Mouse (Mus musculus) hindbrain, embryonic 12.5 days (tissue): Measurements from ENCODE around the gene Cd34. TPM values are rescaled to one million over a fixed set of nuclear protein-coding genes. Genes with fewer than 3 reads are reported as not detected.

Source experiments
- ATAC-seq: fragments of 200-750 bp; cut with Nextera tagmentation; 2 replicates; pipeline ENCODE4 v1.8.0; 2017; ENCODE audit warnings: moderate TSS enrichment; ENCODE audit not compliant: low FRiP score
- H3K27ac ChIP-seq: fragments of 300-500 bp; sonication (generic); 2 replicates; pipeline ENCODE4 v1.5.1; 2016; ENCODE audit warnings: mild to moderate bottlenecking
- H3K27me3 ChIP-seq: fragments of 300-500 bp; sonication (generic); 2 replicates; pipeline ENCODE4 v1.6.1; 2016; ENCODE audit warnings: mild to moderate bottlenecking
- H3K36me3 ChIP-seq: fragments of 300-500 bp; sonication (generic); 2 replicates; pipeline ENCODE4 v1.6.1; 2016; ENCODE audit warnings: mild to moderate bottlenecking
- H3K4me1 ChIP-seq: fragments of 300-500 bp; sonication (generic); 2 replicates; pipeline ENCODE4 v1.6.1; 2016
- H3K4me2 ChIP-seq: fragments of 300-500 bp; sonication (generic); replicated peaks from 2 replicates; pipeline ENCODE4 v1.6.1; 2016; ENCODE audit warnings: mild to moderate bottlenecking
- H3K4me3 ChIP-seq: fragments of 300-500 bp; sonication (generic); 2 replicates; pipeline ENCODE4 v1.5.1; 2016; ENCODE audit warnings: mild to moderate bottlenecking
- H3K9ac ChIP-seq: fragments of 300-500 bp; sonication (generic); 2 replicates; pipeline ENCODE4 v1.6.1; 2016; ENCODE audit warnings: mild to moderate bottlenecking, moderate library complexity
- H3K9me3 ChIP-seq: fragments of 300-500 bp; sonication (generic); replicated peaks from 2 replicates; pipeline ENCODE4 v1.6.1; 2016; ENCODE audit warnings: mild to moderate bottlenecking
- WGBS: fragments of 180-500 bp; shearing (Covaris S2); methylation state at CpG from one replicate; pipeline ENCODE4 v1.1.7; 2016; 5-methylcytosine and 5-hydroxymethylcytosine counted together
- polyA plus RNA-seq: library from polyadenylated mRNA; unstranded; fragments of >200 nt; fragmentation: Nextera tagmentation; extraction: Ambion mirVana; gene quantifications from 2 replicates; pipeline ENCODE4 v1.2.1, GENCODE M21; 2016

The Cd34 gene
- polyA plus RNA-seq, 1 experiment from 2014 or later = 44.7 TPM

DNA sequence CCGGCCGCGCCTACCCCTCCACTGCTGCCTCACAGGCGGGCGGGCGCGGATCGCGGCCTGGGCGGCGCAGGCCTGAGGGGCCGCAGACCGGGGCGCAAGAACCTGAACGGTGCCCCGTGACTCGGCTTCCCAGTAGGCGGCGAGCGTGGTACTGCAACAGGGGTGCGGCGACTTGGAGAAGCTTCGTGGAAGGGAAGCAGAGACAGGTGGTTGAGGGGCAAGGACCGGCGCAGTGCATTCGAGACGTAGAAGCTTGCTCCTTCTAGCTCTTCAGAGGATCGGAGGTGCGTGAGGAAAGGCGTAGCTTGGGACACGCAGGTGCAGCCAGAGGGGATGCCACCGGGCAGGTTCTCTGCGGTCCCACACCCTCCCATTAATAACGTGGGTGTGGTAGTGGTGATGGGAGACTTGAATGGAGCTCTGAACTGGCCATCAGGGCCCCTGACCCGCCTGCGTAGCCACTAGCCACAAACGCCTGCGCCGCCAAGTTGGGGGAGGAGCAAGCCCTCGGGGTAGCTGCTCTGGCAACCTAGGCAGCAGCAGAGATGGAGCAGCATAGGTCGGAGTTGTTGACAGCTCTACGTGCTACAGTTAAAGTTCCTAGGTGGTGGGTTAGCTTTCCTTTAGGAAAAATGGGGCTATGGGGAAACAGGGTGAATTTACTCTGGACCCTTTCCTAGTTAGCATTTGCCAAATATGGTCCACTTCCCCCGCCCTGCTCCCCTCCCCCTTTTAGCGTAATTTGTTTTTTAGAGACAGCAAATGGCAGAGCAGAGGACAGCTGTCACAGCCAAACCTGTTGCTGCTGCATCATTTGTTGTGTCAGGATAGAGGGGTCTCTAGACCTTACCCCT is 38.1 kb downstream of the Cd34 start:
- no peaks in the 10 kb centered on the region for H3K36me3 ChIP-seq
- no peaks in the 10 kb centered on the region for H3K9me3 ChIP-seq
- peak; percentile 91 for ATAC-seq
- 0 out of 2 replicates have a peak, but pooled peaks cover 5% of the 10 kb centered on the region for H3K27me3 ChIP-seq
- peak overlapping the region; percentile 76 for H3K9ac ChIP-seq
- H3K27ac ChIP-seq = peak overlapping the region; percentile 56
- peak overlapping the region; percentile 96 for H3K4me2 ChIP-seq
- under 1% methylated on average over 41 of the region's 44 CpGs for WGBS
- peak overlapping the region; percentile 69 for H3K4me3 ChIP-seq
- peaks cover 21% of the 10 kb centered on the region for H3K4me1 ChIP-seq

DNA sequence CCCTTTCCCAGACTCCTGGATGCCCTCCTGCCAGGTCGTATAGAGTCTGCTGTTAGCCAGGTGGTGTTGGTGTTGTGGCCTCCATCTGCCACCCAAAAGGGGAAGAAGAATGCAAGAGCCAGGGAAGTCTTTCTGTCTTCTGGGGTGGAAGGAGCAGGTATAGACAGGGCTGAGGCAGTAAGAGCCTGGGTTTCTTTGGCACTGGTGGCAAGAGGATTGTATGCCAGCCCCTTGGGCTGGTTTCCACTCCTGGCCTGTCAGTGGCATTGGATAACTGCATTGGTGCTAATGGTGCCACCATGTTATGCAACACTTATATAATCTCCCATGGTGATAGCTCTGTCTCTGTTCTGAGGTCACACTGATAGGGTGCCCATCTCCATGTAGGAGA is 38.7 kb downstream of the Cd34 start:
- H3K4me2 ChIP-seq = peak overlapping the region; percentile 96
- H3K27ac ChIP-seq = no peak overlapping the region
- H3K36me3 ChIP-seq = no peaks in the 10 kb centered on the region
- H3K4me3 ChIP-seq = peak overlapping the region; percentile 69; the same call in 1 of the 2 replicates
- H3K4me1 ChIP-seq = peaks cover 21% of the 10 kb centered on the region
- 17% methylated on average over 1 of the region's 1 CpGs for WGBS
- no peak overlapping the region for H3K9ac ChIP-seq
- 0 out of 2 replicates have a peak, but pooled peaks cover 5% of the 10 kb centered on the region for H3K27me3 ChIP-seq
- no peaks in the 10 kb centered on the region for H3K9me3 ChIP-seq
- no peak for ATAC-seq

DNA sequence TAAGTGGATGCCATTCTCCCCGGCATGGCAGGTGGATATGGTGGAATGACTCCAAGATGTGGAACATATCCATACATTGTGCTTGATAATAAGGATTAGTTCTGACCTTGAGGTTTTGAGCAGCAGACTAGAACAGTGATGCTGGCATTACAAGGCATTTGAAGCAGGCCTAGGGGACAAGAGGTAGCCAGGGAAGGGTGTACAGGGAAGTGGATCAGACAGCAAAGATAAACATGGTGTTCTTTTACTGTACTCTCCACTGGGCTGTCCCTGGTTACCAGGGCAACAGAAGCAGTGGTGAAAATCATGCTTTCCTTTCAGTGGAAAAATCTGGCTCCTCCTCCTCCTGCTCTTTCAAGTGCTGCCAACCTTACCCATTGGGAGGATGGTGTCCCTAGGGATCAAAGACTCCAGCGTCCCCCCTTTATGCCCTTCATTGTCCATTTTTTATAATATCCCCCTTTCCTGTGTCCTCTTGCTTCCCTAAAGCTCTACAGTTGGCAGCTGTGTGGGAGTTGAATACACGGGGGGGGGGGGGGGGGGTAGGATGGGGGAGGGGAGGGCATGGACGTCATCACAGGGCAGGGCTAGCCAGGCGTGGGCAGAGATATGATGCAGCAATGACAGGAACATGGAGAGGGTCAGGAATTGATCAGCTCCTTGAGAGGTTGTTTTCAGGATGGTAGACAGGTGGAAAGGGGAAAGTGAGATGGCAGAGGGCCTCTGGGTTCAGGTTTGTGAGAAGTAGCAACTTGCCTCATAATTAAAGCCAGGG is 39.5 kb downstream of the Cd34 start:
- Histone ChIP-seq H3K27me3 (0 out of 2 replicates have a peak, but pooled peaks cover 5% of the 10 kb centered on the region), H3K9me3 (no peaks in the 10 kb centered on the region), H3K36me3 (no peaks in the 10 kb centered on the region), H3K4me2 (peak overlapping the region; percentile 11; the same call in 1 of the 2 replicates), H3K4me3 (no peak overlapping the region), H3K4me1 (peaks cover 21% of the 10 kb centered on the region), H3K27ac (no peak overlapping the region), H3K9ac (no peak overlapping the region)
- peak; percentile 31; the same call in 1 of the 2 replicates for ATAC-seq
- 51% methylated on average over 5 of the region's 5 CpGs for WGBS

DNA sequence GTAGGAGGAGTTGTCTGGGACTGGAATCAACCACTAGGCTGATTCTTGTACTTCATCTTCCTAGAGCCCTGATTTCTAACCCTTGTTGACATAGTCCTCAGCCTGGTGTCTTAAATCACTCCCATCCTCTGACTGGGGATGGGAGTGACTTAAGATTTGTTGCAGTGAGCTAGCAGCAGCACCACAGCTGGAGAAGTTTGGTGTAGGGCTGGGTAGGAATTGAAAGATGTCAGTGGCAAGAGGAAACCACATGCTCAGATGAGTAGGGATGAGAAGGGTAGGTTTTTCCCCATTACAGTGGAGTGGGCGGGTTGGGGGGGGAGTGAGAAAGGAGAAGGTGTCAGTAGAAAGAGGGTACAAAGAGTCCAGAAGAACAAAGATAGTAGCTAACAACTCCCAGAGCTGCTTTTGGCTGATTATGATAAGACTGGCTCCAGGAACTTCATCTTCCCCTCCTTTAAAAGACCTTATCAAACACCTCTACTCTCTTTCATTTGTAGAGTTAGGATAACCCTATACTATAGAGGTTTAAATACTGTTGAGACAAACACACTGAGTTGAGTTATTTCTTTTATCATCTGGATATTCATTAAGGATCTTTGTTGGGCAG is 42.3 kb downstream of the Cd34 start:
- Histone ChIP-seq H3K4me3 (no peak overlapping the region), H3K9ac (no peak overlapping the region), H3K27ac (no peak overlapping the region), H3K27me3 (no peaks in the 10 kb centered on the region), H3K4me1 (peaks cover 21% of the 10 kb centered on the region), H3K4me2 (no peak overlapping the region), H3K9me3 (no peaks in the 10 kb centered on the region), H3K36me3 (no peaks in the 10 kb centered on the region)
- no peak for ATAC-seq
- WGBS = 67% methylated on average over 1 of the region's 1 CpGs

DNA sequence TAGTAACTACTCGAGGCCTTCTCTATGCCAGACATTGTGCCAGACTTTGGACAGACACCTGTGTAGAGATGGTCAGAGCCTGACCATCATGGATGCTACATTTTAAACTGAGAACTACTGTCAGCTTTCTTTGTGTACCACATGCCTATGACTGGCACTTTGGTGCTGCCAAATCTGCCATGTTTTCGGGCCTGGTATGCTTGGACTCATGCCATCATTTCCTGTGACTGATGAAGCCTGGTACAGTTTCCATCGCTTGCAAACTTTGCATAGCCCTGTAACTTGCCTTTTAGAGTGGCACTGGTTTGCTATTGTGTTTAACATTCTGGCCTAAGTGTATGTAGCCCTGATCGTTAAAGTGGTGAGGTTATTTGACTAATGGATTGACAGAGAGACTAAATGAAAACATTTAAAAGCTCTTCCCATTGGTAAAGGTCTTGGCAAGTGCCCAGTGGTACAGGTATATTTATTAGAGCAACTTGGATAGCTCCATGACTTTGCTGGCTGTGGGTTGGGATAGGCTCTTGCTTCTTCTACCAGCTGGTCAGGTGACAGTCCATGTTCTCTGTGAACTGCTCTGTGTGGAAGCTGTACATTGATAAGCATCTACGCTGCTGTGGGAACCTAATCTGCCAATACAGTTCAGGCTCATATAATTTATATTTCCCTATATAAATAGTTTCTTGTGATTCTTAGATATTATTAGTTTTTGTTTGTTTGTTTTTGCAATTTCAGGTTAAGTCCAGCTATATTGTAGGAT is 44.5 kb downstream of the Cd34 start:
- Histone ChIP-seq H3K27ac (no peak overlapping the region), H3K4me1 (peaks cover 5% of the 10 kb centered on the region), H3K4me2 (no peak overlapping the region), H3K4me3 (no peak overlapping the region), H3K36me3 (no peaks in the 10 kb centered on the region), H3K9me3 (no peaks in the 10 kb centered on the region), H3K9ac (no peak overlapping the region), H3K27me3 (no peaks in the 10 kb centered on the region)
- 91% methylated on average over 5 of the region's 5 CpGs for WGBS
- no peak for ATAC-seq

DNA sequence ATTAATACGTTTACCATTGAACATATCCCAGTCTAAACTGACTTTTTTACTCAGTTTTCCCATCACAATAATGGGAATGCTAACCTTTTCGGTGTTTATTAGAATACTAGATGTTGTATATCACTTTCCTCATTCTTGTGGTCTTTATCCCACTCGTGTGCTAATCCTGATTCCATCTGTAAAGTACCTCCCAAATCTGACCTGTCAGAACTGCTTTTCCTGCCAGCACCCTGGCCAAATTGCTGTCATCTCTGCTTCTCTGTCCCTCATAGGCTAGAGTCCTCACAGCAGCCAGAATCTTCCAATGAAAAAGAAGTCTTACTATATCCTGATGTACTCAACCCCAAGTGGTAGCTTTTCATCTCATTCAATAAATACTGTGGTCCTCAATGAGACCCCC is 46.3 kb downstream of the Cd34 start:
- no peaks in the 10 kb centered on the region for H3K27me3 ChIP-seq
- H3K9ac ChIP-seq = no peak overlapping the region
- WGBS = 84% methylated on average over 3 of the region's 3 CpGs
- H3K36me3 ChIP-seq = no peaks in the 10 kb centered on the region
- no peak overlapping the region for H3K4me3 ChIP-seq
- ATAC-seq = no peak
- H3K27ac ChIP-seq = no peak overlapping the region
- no peak overlapping the region for H3K4me2 ChIP-seq
- H3K9me3 ChIP-seq = no peaks in the 10 kb centered on the region
- no peaks in the 10 kb centered on the region for H3K4me1 ChIP-seq

DNA sequence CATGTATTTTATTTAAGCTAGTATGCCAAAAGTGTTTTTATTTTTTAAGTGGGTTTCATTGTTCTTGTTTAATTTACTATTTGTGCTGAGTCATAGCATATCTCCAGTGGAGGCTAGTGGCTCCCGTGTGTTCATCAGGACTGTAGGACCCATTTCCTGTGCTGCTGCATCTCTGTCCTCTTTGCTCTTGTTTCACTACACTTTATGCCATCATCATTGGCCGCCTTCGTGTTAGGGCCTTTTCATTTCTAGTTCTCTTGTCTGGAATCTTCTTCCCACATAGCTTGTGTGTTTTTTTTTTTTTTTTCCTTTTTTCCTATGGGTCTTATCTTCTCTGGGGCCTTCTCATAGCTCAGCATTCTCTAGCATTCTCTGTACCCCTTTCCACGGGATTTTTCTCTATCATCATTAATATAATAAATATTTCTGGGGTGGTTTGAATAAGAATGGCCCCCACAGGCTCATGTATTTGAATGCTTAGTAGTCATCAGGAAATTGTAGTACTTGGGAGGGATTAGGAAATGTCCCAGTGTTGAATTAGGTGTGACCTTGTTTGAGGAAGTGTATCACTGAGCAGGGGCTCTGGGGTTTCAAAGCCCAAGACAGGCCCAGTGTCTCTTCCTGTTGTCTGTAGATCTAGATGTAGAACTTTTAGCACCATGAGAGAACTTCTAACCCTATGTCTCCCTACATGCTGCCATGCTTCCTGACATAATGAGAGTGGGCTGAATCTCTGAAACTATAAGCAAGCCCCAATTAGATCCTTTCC is 47.0 kb downstream of the Cd34 start:
- Histone ChIP-seq H3K27me3 (no peaks in the 10 kb centered on the region), H3K4me2 (no peak overlapping the region), H3K4me1 (no peaks in the 10 kb centered on the region), H3K36me3 (no peaks in the 10 kb centered on the region), H3K9me3 (no peaks in the 10 kb centered on the region), H3K4me3 (no peak overlapping the region), H3K27ac (no peak overlapping the region), H3K9ac (no peak overlapping the region)
- WGBS = 82% methylated on average over 4 of the region's 4 CpGs
- no peak for ATAC-seq

DNA sequence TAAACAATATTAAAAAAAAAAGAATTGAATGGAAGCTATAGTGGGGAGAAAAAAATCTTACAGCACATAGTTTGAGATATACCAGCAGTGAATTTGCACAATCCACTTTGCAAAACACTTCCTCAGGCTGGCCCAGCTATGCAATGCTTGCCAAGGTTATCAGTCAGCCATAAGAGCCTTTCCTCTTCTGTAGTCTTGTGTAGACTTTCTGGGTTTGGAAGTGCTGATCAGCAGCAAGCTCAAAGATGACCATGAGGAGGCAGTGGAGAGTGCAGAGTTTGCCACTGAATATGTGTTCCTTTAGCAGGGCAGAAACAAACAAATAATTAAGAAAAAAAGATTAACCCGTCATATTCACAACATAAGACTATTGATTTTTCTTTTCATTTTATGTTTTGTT is 50.4 kb downstream of the Cd34 start:
- Histone ChIP-seq H3K4me1 (no peaks in the 10 kb centered on the region), H3K27ac (no peak overlapping the region), H3K36me3 (no peaks in the 10 kb centered on the region), H3K4me2 (no peak overlapping the region), H3K9me3 (no peaks in the 10 kb centered on the region), H3K27me3 (no peaks in the 10 kb centered on the region), H3K4me3 (no peak overlapping the region), H3K9ac (no peak overlapping the region)
- 91% methylated on average over 1 of the region's 1 CpGs for WGBS
- ATAC-seq = no peak

DNA sequence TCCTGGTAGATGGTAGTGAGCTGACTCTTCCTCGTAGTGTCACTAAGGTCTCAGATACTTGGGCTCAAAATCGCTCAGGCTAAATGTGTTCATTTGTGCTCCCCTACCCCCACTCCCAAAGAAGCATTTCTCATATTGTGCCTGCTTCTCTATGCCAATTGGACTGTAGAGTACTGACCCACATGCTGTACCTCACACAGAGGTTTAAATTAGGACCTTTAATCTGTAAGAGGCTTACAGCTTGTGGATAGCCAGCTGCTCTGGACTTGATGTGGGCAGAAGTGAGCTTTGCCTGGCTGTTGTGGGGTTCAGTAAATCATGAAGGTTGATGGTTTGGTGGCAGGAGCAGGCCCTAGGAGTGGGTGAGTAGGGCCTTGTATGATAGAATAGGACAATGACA is 52.4 kb downstream of the Cd34 start:
- WGBS = 86% methylated on average over 2 of the region's 2 CpGs
- Histone ChIP-seq H3K9ac (no peak overlapping the region), H3K4me1 (no peaks in the 10 kb centered on the region), H3K4me3 (no peak overlapping the region), H3K9me3 (no peaks in the 10 kb centered on the region), H3K4me2 (no peak overlapping the region), H3K27ac (no peak overlapping the region), H3K27me3 (no peaks in the 10 kb centered on the region), H3K36me3 (no peaks in the 10 kb centered on the region)
- no peak for ATAC-seq

DNA sequence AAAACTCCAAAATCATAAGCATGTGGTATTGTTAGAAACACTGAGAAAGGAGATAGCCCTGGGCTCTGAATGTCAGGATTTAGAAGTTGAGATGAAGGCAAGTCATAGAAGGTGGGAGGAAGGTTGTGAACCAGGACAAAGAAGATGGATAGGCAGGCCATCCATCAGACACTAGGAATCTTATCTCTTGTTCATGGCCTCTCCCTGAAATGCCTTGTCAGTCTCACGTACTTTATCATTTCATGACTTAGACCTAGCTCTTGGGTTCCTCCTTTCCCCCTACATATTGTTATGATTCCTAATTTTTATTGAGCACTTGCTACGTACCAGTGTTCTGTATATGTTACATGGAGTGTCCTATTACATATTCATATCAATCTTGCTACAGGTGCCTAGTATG is 53.0 kb downstream of the Cd34 start:
- Histone ChIP-seq H3K4me2 (no peak overlapping the region), H3K9ac (no peak overlapping the region), H3K27me3 (no peaks in the 10 kb centered on the region), H3K9me3 (no peaks in the 10 kb centered on the region), H3K4me3 (no peak overlapping the region), H3K4me1 (no peaks in the 10 kb centered on the region), H3K36me3 (no peaks in the 10 kb centered on the region), H3K27ac (no peak overlapping the region)
- WGBS = 87% methylated on average over 2 of the region's 2 CpGs
- ATAC-seq = no peak

DNA sequence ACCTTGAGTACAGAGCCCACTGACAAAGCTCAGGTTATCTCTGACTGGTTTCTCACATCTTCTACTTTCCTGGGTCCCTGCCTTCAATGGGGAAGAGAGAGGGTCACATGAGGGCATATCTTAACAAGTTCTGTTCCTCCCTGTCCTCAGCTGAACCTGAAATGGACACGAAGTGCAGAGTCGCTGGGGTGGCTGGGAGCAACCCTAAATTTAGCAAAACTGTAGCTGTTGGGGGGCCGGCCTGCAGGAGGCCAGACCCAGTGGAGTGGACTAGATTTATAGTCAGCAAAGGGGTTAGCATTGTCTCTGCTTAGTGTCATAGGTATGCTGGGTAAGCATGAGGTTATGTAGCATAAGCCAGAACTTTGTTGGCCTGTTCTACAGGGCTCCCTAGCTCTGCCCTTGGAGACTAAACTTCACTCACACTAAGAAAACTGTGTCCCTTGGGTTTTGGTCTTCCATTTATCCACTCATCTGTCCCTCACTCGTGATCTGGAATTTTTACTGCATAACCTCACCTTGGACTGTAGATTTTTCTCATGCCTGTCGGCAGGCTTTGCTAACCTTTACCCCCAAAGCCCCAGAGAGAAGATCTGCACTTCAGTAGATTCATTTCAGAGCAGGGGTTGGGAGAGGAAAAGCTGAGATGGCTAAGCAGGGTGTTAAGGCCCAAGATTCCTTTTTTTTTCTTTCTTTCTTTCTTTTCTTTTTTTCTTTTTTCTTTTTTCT is 54.1 kb downstream of the Cd34 start:
- H3K4me1 ChIP-seq = no peaks in the 10 kb centered on the region
- WGBS = 78% methylated on average over 5 of the region's 5 CpGs

More for the DNA sequence above, 54.1 kb downstream of the Cd34 start:
- no peak for ATAC-seq
- Histone ChIP-seq H3K4me3 (no peak overlapping the region), H3K27ac (no peak overlapping the region), H3K9me3 (no peaks in the 10 kb centered on the region), H3K9ac (no peak overlapping the region), H3K4me2 (no peak overlapping the region), H3K27me3 (no peaks in the 10 kb centered on the region), H3K36me3 (no peaks in the 10 kb centered on the region)
